Comparison of ENCODE assay signal across 8 mouse cellular contexts in the genomic region with DNA sequence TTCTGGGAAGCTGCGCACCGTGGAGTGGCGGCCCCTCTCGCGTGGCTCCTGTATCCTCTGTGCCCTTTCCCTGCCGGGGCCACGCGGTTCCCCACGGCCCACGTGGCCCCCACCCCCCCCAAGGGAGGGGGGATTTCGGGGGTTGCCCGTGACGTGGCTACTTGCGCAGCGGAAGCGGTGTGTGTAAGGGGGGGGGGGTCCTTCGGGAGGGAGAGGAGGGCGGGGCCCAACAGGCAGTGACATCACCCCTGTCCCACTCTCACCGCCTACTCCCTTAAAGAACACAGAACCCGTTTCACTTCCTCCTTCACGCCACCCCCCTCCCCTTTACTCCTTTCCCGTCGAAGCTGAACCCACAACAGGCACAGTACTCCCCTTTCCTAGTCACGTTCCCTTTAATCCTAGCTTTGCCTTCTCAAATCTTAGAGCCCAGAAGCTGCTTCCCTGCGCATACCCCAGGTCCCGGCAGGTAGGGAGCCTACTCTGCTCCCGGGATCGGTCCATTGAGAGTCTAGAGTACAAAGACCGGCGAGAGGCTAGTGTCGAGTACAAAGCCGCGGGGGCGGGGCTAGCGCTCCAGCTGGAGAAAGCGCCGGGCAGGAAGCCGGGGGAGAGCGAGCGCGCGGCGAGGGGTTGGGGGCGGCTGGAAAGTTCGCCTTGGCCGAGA. TPM values are rescaled to one million over a fixed set of nuclear protein-coding genes. Genes with fewer than 3 reads are reported as not detected.
DNase-seq lines count a peak whose midpoint lies in the region; ATAC-seq lines count a peak whose summit lies in the region.

No protein-coding gene starts in this region.

- DNase-seq in 3134 (ENCODE audit: extremely low read depth, insufficient read length, low spot score) = peak; percentile 86
- DNase-seq in adrenal gland, adult 18-20 months (ENCODE audit: low spot score in 2 of 2) = peak; percentile 79 to 81
- peak; percentile 75 for DNase-seq in liver, embryonic 13.5 days
- peak; percentile 96 for DNase-seq in naive thymus-derived CD4-positive, alpha-beta T cell, adult 2 months (ENCODE audit: low read depth)

- no peaks in the 10 kb centered on the region for H3K9me3 ChIP-seq in embryonic facial prominence, embryonic 13.5 days
- H3K9me3 ChIP-seq in heart, embryonic 11.5 days (replicated peaks; ENCODE audit: control insufficient read depth, low read length) = no peaks in the 10 kb centered on the region
- no peaks in the 10 kb centered on the region for H3K9me3 ChIP-seq in kidney, embryonic 14.5 days (ENCODE audit: control insufficient read depth, low read length)
- no peaks in the 10 kb centered on the region for H3K9me3 ChIP-seq in liver, embryonic 13.5 days (replicated peaks)
- H3K9me3 ChIP-seq in stomach, embryonic 14.5 days (ENCODE audit: control insufficient read depth, low read depth, low read length) = no peaks in the 10 kb centered on the region

- H3K4me3 ChIP-seq in embryonic facial prominence, embryonic 13.5 days = peak overlapping the region; percentile 79
- peak overlapping the region; percentile 90 for H3K4me3 ChIP-seq in heart, embryonic 11.5 days (ENCODE audit: low read depth, low read length)
- peak overlapping the region; percentile 85 for H3K4me3 ChIP-seq in kidney, embryonic 14.5 days (ENCODE audit: low read length)
- peak overlapping the region; percentile 79 for H3K4me3 ChIP-seq in liver, embryonic 13.5 days (replicated peaks)
- peak overlapping the region; percentile 84 for H3K4me3 ChIP-seq in stomach, embryonic 14.5 days (ENCODE audit: low read depth, low read length)

- WGBS in embryonic facial prominence, embryonic 13.5 days = under 1% methylated on average over 43 of the region's 46 CpGs
- 0% methylated on average over 46 of the region's 46 CpGs for WGBS in heart, embryonic 11.5 days (ENCODE audit: insufficient replicate concordance)
- WGBS in kidney, embryonic 14.5 days = under 1% methylated on average over 41 of the region's 46 CpGs
- WGBS in liver, embryonic 13.5 days (ENCODE audit: insufficient replicate concordance) = 2% methylated on average over 46 of the region's 46 CpGs
- under 1% methylated on average over 41 of the region's 46 CpGs for WGBS in stomach, embryonic 14.5 days

- peak overlapping the region; percentile 91 for H3K9ac ChIP-seq in embryonic facial prominence, embryonic 13.5 days
- H3K9ac ChIP-seq in heart, embryonic 11.5 days (ENCODE audit: low read depth, low read length) = peak overlapping the region; percentile 92
- peak overlapping the region; percentile 90 for H3K9ac ChIP-seq in kidney, embryonic 14.5 days (ENCODE audit: low read depth, low read length)
- peak overlapping the region; percentile 86 for H3K9ac ChIP-seq in liver, embryonic 13.5 days
- peak overlapping the region; percentile 84 for H3K9ac ChIP-seq in stomach, embryonic 14.5 days (replicated peaks; ENCODE audit: low read depth, low read length)

- no peaks in the 10 kb centered on the region for H3K27me3 ChIP-seq in embryonic facial prominence, embryonic 13.5 days
- H3K27me3 ChIP-seq in heart, embryonic 11.5 days (ENCODE audit: control insufficient read depth, insufficient read depth, low read length) = no peaks in the 10 kb centered on the region
- no peaks in the 10 kb centered on the region for H3K27me3 ChIP-seq in kidney, embryonic 14.5 days (ENCODE audit: control insufficient read depth, insufficient read depth, low read length)
- no peaks in the 10 kb centered on the region for H3K27me3 ChIP-seq in liver, embryonic 13.5 days
- no peaks in the 10 kb centered on the region for H3K27me3 ChIP-seq in stomach, embryonic 14.5 days (ENCODE audit: control insufficient read depth, insufficient read depth, low read length)

- peak overlapping the region; percentile 98 for H3K27ac ChIP-seq in embryonic facial prominence, embryonic 13.5 days
- peak overlapping the region; percentile 98 for H3K27ac ChIP-seq in heart, embryonic 11.5 days (ENCODE audit: low read depth, low read length)
- peak overlapping the region; percentile 99 for H3K27ac ChIP-seq in kidney, embryonic 14.5 days (ENCODE audit: low read depth, low read length)
- peak overlapping the region; percentile 93 for H3K27ac ChIP-seq in liver, embryonic 13.5 days
- peak overlapping the region; percentile 99 for H3K27ac ChIP-seq in stomach, embryonic 14.5 days (ENCODE audit: low read length)

- peak overlapping the region; percentile 97 for H3K4me2 ChIP-seq in embryonic facial prominence, embryonic 13.5 days
- H3K4me2 ChIP-seq in heart, embryonic 11.5 days = peak overlapping the region; percentile 99
- peak overlapping the region; percentile 68 for H3K4me2 ChIP-seq in kidney, embryonic 14.5 days (replicated peaks; ENCODE audit: low read depth, low read length)
- peak overlapping the region; percentile 100 for H3K4me2 ChIP-seq in liver, embryonic 13.5 days
- peak overlapping the region; percentile 99 for H3K4me2 ChIP-seq in stomach, embryonic 14.5 days (replicated peaks; ENCODE audit: low read depth, low read length)

- H3K4me1 ChIP-seq in embryonic facial prominence, embryonic 13.5 days = peaks cover 49% of the 10 kb centered on the region
- H3K4me1 ChIP-seq in heart, embryonic 11.5 days (ENCODE audit: control insufficient read depth, insufficient read depth, low read length) = peaks cover 38% of the 10 kb centered on the region
- H3K4me1 ChIP-seq in kidney, embryonic 14.5 days (ENCODE audit: control insufficient read depth, insufficient read depth, low read length) = peaks cover 41% of the 10 kb centered on the region
- H3K4me1 ChIP-seq in liver, embryonic 13.5 days (replicated peaks) = peaks cover 71% of the 10 kb centered on the region
- peaks cover 37% of the 10 kb centered on the region for H3K4me1 ChIP-seq in stomach, embryonic 14.5 days (ENCODE audit: control insufficient read depth, insufficient read depth, low read length)

- H3K36me3 ChIP-seq in embryonic facial prominence, embryonic 13.5 days = peaks cover 57% of the 10 kb centered on the region
- H3K36me3 ChIP-seq in heart, embryonic 11.5 days (ENCODE audit: control insufficient read depth, insufficient read depth, low read length) = peaks cover 33% of the 10 kb centered on the region
- H3K36me3 ChIP-seq in kidney, embryonic 14.5 days (ENCODE audit: control insufficient read depth, insufficient read depth, low read length) = peaks cover 51% of the 10 kb centered on the region
- peaks cover 40% of the 10 kb centered on the region for H3K36me3 ChIP-seq in liver, embryonic 13.5 days
- H3K36me3 ChIP-seq in stomach, embryonic 14.5 days (ENCODE audit: control insufficient read depth, insufficient read depth, low read length) = peaks cover 50% of the 10 kb centered on the region

- peak; percentile 52 for ATAC-seq in embryonic facial prominence, embryonic 13.5 days (ENCODE audit: insufficient number of reproducible peaks, insufficient read depth, low FRiP score, low TSS enrichment, low read depth)
- peak; percentile 31; the same call in 1 of the 2 replicates for ATAC-seq in heart, embryonic 11.5 days (replicated peaks; ENCODE audit: insufficient number of reproducible peaks, low FRiP score, low TSS enrichment)
- ATAC-seq in kidney, embryonic 14.5 days (ENCODE audit: low FRiP score, low TSS enrichment) = peak; percentile 41; the same call in 1 of the 2 replicates
- ATAC-seq in liver, embryonic 13.5 days (ENCODE audit: low read depth) = peak; percentile 12
- ATAC-seq in stomach, embryonic 14.5 days (ENCODE audit: insufficient number of reproducible peaks, insufficient read depth, low FRiP score, low read depth) = peak; percentile 54

RNA-seq across cellular contexts. Expression of a gene that starts 4.0 kb away (rescaled TPM):
- total RNA-seq in adrenal gland, adult 18-20 months (2021) = 10 to 100 TPM; 32.7 to 34.8 TPM
- polyA plus RNA-seq in embryonic facial prominence, embryonic 13.5 days (2015; fragmentation: Nextera tagmentation; extraction: Ambion mirVana) = 41.3 and 43.1 TPM in 2 replicates
- polyA plus RNA-seq in heart, embryonic 11.5 days (2014; fragmentation: Nextera tagmentation; extraction: Ambion mirVana) = 21.5 and 25.1 TPM in 2 replicates
- polyA plus RNA-seq in kidney, embryonic 14.5 days (2014; fragmentation: Nextera tagmentation; extraction: Ambion mirVana) = 36.1 and 37.4 TPM in 2 replicates
- 4.8 and 5.1 TPM in 2 replicates for polyA plus RNA-seq in liver, embryonic 13.5 days (2015; fragmentation: Nextera tagmentation; extraction: Ambion mirVana)
- polyA plus RNA-seq in stomach, embryonic 14.5 days (2014; fragmentation: Nextera tagmentation; extraction: Ambion mirVana) = 30.6 and 34.3 TPM in 2 replicates

RNA-seq across cellular contexts. Expression of a gene that starts 11.5 kb away (rescaled TPM):
- total RNA-seq in adrenal gland, adult 18-20 months (2021) = 1 to 10 TPM; 7.9 to 8.8 TPM
- polyA plus RNA-seq in embryonic facial prominence, embryonic 13.5 days (2015; fragmentation: Nextera tagmentation; extraction: Ambion mirVana) = 13.2 and 16.4 TPM in 2 replicates
- polyA plus RNA-seq in heart, embryonic 11.5 days (2014; fragmentation: Nextera tagmentation; extraction: Ambion mirVana) = 30.5 and 31.7 TPM in 2 replicates
- 36.8 and 39.6 TPM in 2 replicates for polyA plus RNA-seq in kidney, embryonic 14.5 days (2014; fragmentation: Nextera tagmentation; extraction: Ambion mirVana)
- 8.9 and 9.5 TPM in 2 replicates for polyA plus RNA-seq in liver, embryonic 13.5 days (2015; fragmentation: Nextera tagmentation; extraction: Ambion mirVana)
- 30.0 and 30.3 TPM in 2 replicates for polyA plus RNA-seq in stomach, embryonic 14.5 days (2014; fragmentation: Nextera tagmentation; extraction: Ambion mirVana)

RNA-seq across cellular contexts. Expression of a gene that starts 14.1 kb away (rescaled TPM):
- 10 to 100 TPM; 41.3 to 50.2 TPM for total RNA-seq in adrenal gland, adult 18-20 months (2021)
- polyA plus RNA-seq in embryonic facial prominence, embryonic 13.5 days (2015; fragmentation: Nextera tagmentation; extraction: Ambion mirVana) = 43.4 and 46.5 TPM in 2 replicates
- polyA plus RNA-seq in heart, embryonic 11.5 days (2014; fragmentation: Nextera tagmentation; extraction: Ambion mirVana) = 19.6 and 25.0 TPM in 2 replicates
- polyA plus RNA-seq in kidney, embryonic 14.5 days (2014; fragmentation: Nextera tagmentation; extraction: Ambion mirVana) = 11.1 and 23.9 TPM in 2 replicates
- 10.3 and 13.0 TPM in 2 replicates for polyA plus RNA-seq in liver, embryonic 13.5 days (2015; fragmentation: Nextera tagmentation; extraction: Ambion mirVana)
- 15.0 and 23.5 TPM in 2 replicates for polyA plus RNA-seq in stomach, embryonic 14.5 days (2014; fragmentation: Nextera tagmentation; extraction: Ambion mirVana)

RNA-seq across cellular contexts. Expression of a gene that starts 14.2 kb away (rescaled TPM):
- total RNA-seq in adrenal gland, adult 18-20 months (2021) = 100 to 1,000 TPM; 139 to 162 TPM
- 145 and 150 TPM in 2 replicates for polyA plus RNA-seq in embryonic facial prominence, embryonic 13.5 days (2015; fragmentation: Nextera tagmentation; extraction: Ambion mirVana)
- polyA plus RNA-seq in heart, embryonic 11.5 days (2014; fragmentation: Nextera tagmentation; extraction: Ambion mirVana) = 166 and 170 TPM in 2 replicates
- polyA plus RNA-seq in kidney, embryonic 14.5 days (2014; fragmentation: Nextera tagmentation; extraction: Ambion mirVana) = 172 and 221 TPM in 2 replicates
- polyA plus RNA-seq in liver, embryonic 13.5 days (2015; fragmentation: Nextera tagmentation; extraction: Ambion mirVana) = 102 and 105 TPM in 2 replicates
- polyA plus RNA-seq in stomach, embryonic 14.5 days (2014; fragmentation: Nextera tagmentation; extraction: Ambion mirVana) = 158 and 177 TPM in 2 replicates

RNA-seq across cellular contexts. Expression of a gene that starts 40.3 kb away (rescaled TPM):
- 100 to 1,000 TPM in 1 of 2 experiments, 10 to 100 TPM in 1; 87.6 to 109 TPM for total RNA-seq in adrenal gland, adult 18-20 months (2021)
- 135 and 142 TPM in 2 replicates for polyA plus RNA-seq in embryonic facial prominence, embryonic 13.5 days (2015; fragmentation: Nextera tagmentation; extraction: Ambion mirVana)
- polyA plus RNA-seq in heart, embryonic 11.5 days (2014; fragmentation: Nextera tagmentation; extraction: Ambion mirVana) = 15.5 and 21.8 TPM in 2 replicates
- polyA plus RNA-seq in kidney, embryonic 14.5 days (2014; fragmentation: Nextera tagmentation; extraction: Ambion mirVana) = 56.7 and 59.7 TPM in 2 replicates
- 2.6 and 4.4 TPM in 2 replicates for polyA plus RNA-seq in liver, embryonic 13.5 days (2015; fragmentation: Nextera tagmentation; extraction: Ambion mirVana)
- 85.3 and 87.4 TPM in 2 replicates for polyA plus RNA-seq in stomach, embryonic 14.5 days (2014; fragmentation: Nextera tagmentation; extraction: Ambion mirVana)

Comparison
In these comparisons a context has a peak if more than half of its experiments do, and no peak if none do; other contexts are left out.
1. Peak in every context shown above with its lines: DNase-seq, ATAC-seq, H3K4me3 ChIP-seq and H3K27ac ChIP-seq.